Mouse (Mus musculus) bone marrow, adult 2 months (tissue): ENCODE results near the gene Myo15b.

Experiments
- CTCF ChIP-seq: fragments of 200-500 bp; IDR thresholded peaks from 2 replicates; pipeline ENCODE4 v1.5.1; 2011; ENCODE audit warnings: low read length, control low read depth; ENCODE audit not compliant: control insufficient read depth, insufficient read depth
- POLR2A ChIP-seq: fragments of 200-500 bp; IDR thresholded peaks from 2 replicates; pipeline ENCODE4 v1.6.1; 2011; ENCODE audit warnings: low read depth, mild to moderate bottlenecking, control low read depth, low read length, borderline replicate concordance; ENCODE audit not compliant: control insufficient read depth

GRCm38 (mm10) chr11:115904231-115904955, 46.2 kb downstream of the Myo15b start:
- no peak for TF ChIP-seq POLR2A
- TF ChIP-seq CTCF = no peak
